Mouse (Mus musculus) adrenal gland, adult (tissue): ENCODE measurements around the gene Amt.

Experiments
- DNase-seq, 2 experiments: peaks; one replicate each; pipeline ENCODE4 v3.0.0; 2022 to 2023; ENCODE audit warnings: low spot score in 1 of 2; ENCODE audit not compliant: inconsistent age in 2 of 2

The Amt gene

GRCm38 (mm10) chr9:108296453-108297355 is at the start of gene Amt:
TSS of gene Amt (plus strand) at chr9:108296853.
- DNase-seq = no peak

- peak in 1 of 2 experiments; percentile 68 for DNase-seq
Measured at GRCm38 (mm10) chr9:108248957-108249356, 47.7 kb upstream of the Amt start.

GRCm38 (mm10) chr9:108251877-108252276 is 44.8 kb upstream of the Amt start:
- peak; percentile 77 to 86 for DNase-seq

GRCm38 (mm10) chr9:108252766-108253165 is 43.9 kb upstream of the Amt start:
- DNase-seq = no peak

GRCm38 (mm10) chr9:108260526-108260925 is 36.1 kb upstream of the Amt start:
- peak in 1 of 2 experiments; percentile 26 for DNase-seq

GRCm38 (mm10) chr9:108261865-108262264 is 34.8 kb upstream of the Amt start:
- peak in 1 of 2 experiments; percentile 56 for DNase-seq

GRCm38 (mm10) chr9:108262494-108263049 is 34.1 kb upstream of the Amt start:
- peak in 1 of 2 experiments; percentile 73 for DNase-seq

GRCm38 (mm10) chr9:108263131-108263681 is 33.4 kb upstream of the Amt start:
- DNase-seq = no peak

- peak; percentile 99 to 100 for DNase-seq
Measured at GRCm38 (mm10) chr9:108263690-108264190, 32.9 kb upstream of the Amt start, which contains the start of gene Dag1. TSS of gene Dag1 (minus strand) at chr9:108263958.

- peak in 1 of 2 experiments; percentile 70 for DNase-seq
Measured at GRCm38 (mm10) chr9:108264191-108264921, 32.3 kb upstream of the Amt start.

- DNase-seq = no peak
Measured at GRCm38 (mm10) chr9:108266261-108266935, 30.3 kb upstream of the Amt start.

- no peak for DNase-seq
Measured at GRCm38 (mm10) chr9:108267691-108268090, 29.0 kb upstream of the Amt start.

GRCm38 (mm10) chr9:108268701-108269100 is 28.0 kb upstream of the Amt start:
- DNase-seq = peak; percentile 68 to 76

GRCm38 (mm10) chr9:108271941-108272340 is 24.7 kb upstream of the Amt start:
- no peak for DNase-seq

GRCm38 (mm10) chr9:108272691-108273090 is 24.0 kb upstream of the Amt start:
- DNase-seq = no peak

- DNase-seq = no peak
Measured at GRCm38 (mm10) chr9:108273485-108273884, 23.2 kb upstream of the Amt start.

- DNase-seq = peak; percentile 80 to 91
Measured at GRCm38 (mm10) chr9:108274476-108275330, 21.9 kb upstream of the Amt start.

GRCm38 (mm10) chr9:108275331-108275659 is 21.4 kb upstream of the Amt start:
- no peak for DNase-seq

GRCm38 (mm10) chr9:108278697-108279450 is 17.8 kb upstream of the Amt start:
- DNase-seq = peak; percentile 50 to 81
